Mouse (Mus musculus): ENCODE results near the gene Aqp6.

- TF ChIP-seq GATA1 (IDR thresholded peaks at IDR 0.05; ENCODE audit: low read length): no peak
- TF ChIP-seq TAL1 (IDR thresholded peaks at IDR 0.05; ENCODE audit: low read length): no peak
These were observed 13.1 kb downstream of the Aqp6 start for GRCm38 (mm10) chr15:99614273-99614672.
